In the genomic region with DNA sequence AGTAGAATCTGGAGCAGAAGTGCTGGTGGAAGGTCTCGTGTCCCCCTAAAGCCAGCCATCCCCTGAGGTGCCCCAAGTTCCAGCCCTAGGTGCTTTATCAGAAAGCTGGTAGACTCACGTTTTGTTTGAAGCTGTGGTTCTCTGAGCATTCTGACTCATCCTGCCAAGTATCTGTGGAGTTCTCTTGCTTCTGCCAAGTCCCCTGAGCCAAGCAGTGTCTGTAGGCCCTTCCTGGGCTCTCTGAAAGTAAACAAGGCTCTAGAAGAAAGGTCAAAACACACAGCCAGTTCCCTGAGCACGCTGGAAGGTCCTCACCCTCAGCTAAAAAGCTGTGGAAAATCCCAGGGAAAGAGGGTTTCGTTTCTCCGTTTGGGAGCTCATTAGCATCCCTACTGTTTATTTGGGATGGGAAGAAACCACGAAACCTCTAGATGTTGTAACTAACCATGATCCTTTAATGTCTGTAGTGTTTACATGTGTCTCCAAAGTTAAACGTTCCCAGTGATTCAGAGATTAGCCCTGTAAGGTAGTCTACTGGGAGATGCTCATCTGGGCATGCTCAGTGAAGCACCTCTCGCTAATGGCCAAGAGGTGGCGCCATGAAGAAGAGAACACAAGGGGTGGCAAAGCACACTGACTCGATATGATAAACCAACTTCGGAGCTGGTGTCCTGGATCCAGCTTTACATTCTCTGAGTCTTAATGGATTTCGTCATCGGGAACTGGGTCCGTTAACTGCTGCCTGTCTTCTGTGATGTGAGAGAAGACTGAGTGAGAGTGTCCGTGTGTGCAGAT, we compare ENCODE assay signal across 9 mouse cellular contexts. TPM values are rescaled to one million over a fixed set of nuclear protein-coding genes. Genes with fewer than 3 reads are reported as not detected.
DNase-seq lines count a peak whose midpoint lies in the region; ATAC-seq lines count a peak whose summit lies in the region.
"Had no signal": no experiment of that assay in that cellular context is flagged by ENCODE, and none has a peak within 500 bp of the region (broad histone marks: within the 10 kb centered on the region; RNA-seq: fewer than 3 reads in every experiment).

No protein-coding gene starts in this region.

- no peak overlapping the region for H3K4me2 ChIP-seq in heart, embryonic 12.5 days
- H3K4me2 ChIP-seq: neural tube, embryonic 13.5 days had no signal

- WGBS in heart, embryonic 12.5 days, result 63% methylated on average over 15 of the region's 15 CpGs
- 75% methylated on average over 15 of the region's 15 CpGs for WGBS in midbrain, embryonic 10.5 days

- H3K4me1 ChIP-seq in heart, embryonic 12.5 days (replicated peaks), result no peaks in the 10 kb centered on the region
- H3K4me1 ChIP-seq in midbrain, embryonic 10.5 days, result no peaks in the 10 kb centered on the region
- H3K4me1 ChIP-seq: neural tube, embryonic 13.5 days had no signal

- H3K27ac ChIP-seq in heart, embryonic 12.5 days (ENCODE audit: poor library complexity, severe bottlenecking), result no peak overlapping the region
- H3K27ac ChIP-seq in midbrain, embryonic 10.5 days (replicated peaks), result no peak overlapping the region
- H3K27ac ChIP-seq: macrophage; neural tube, embryonic 13.5 days had no signal

- no peak overlapping the region for H3K9ac ChIP-seq in heart, embryonic 12.5 days
- H3K9ac ChIP-seq: neural tube, embryonic 13.5 days had no signal

- intact Hi-C loops in heart, postnatal 10 days (cut with DNase I), result loop anchor here (1.0 kb wide), 1 partner anchor 54 kb away; no protein-coding TSS in a partner anchor

- no peaks in the 10 kb centered on the region for H3K27me3 ChIP-seq in heart, embryonic 12.5 days (replicated peaks)
- no peaks in the 10 kb centered on the region for H3K27me3 ChIP-seq in midbrain, embryonic 10.5 days (ENCODE audit: low read depth, poor library complexity, severe bottlenecking)
- H3K27me3 ChIP-seq: neural tube, embryonic 13.5 days had no signal

- no peak for ATAC-seq in heart, embryonic 12.5 days (ENCODE audit: insufficient number of reproducible peaks, low FRiP score)

- DNase-seq in heart, postnatal 10 days, result peak; percentile 33 to 53
- peak; percentile 21 for DNase-seq in right cerebral cortex, adult 18-20 months
- no peak for DNase-seq in right cerebral cortex, adult 2 months (ENCODE audit: low spot score in 2 of 2)
- peak; percentile 20 for DNase-seq in WW6 (ENCODE audit: low read depth, low spot score)
- DNase-seq in lung, postnatal 36 days, result peak; percentile 4
- DNase-seq in midbrain, embryonic 10.5 days (ENCODE audit: low spot score), result no peak

- H3K4me3 ChIP-seq in heart, embryonic 12.5 days, result no peak overlapping the region
- no peak overlapping the region for H3K4me3 ChIP-seq in midbrain, embryonic 10.5 days
- H3K4me3 ChIP-seq: neural tube, embryonic 13.5 days had no signal

- no peaks in the 10 kb centered on the region for H3K9me3 ChIP-seq in heart, embryonic 12.5 days (replicated peaks)
- H3K9me3 ChIP-seq in midbrain, embryonic 10.5 days (replicated peaks), result no peaks in the 10 kb centered on the region
- H3K9me3 ChIP-seq: neural tube, embryonic 13.5 days had no signal

- H3K36me3 ChIP-seq in heart, embryonic 12.5 days, result no peaks in the 10 kb centered on the region
- no peaks in the 10 kb centered on the region for H3K36me3 ChIP-seq in midbrain, embryonic 10.5 days
- H3K36me3 ChIP-seq: neural tube, embryonic 13.5 days had no signal

RNA-seq across cellular contexts. Expression of a gene that starts 13.4 kb away (rescaled TPM):
- not detected for total RNA-seq in heart, postnatal 10 days (2021)
- not detected in 2 replicates for polyA plus RNA-seq in heart, embryonic 12.5 days (2016; fragmentation: Nextera tagmentation; extraction: Ambion mirVana)
- polyA plus RNA-seq in midbrain, embryonic 10.5 days (2016; fragmentation: Nextera tagmentation; extraction: Ambion mirVana), result not detected in 2 replicates
- polyA plus RNA-seq: macrophage had no signal

RNA-seq across cellular contexts. Expression of a gene that starts 16.8 kb away (rescaled TPM):
- total RNA-seq in heart, postnatal 10 days (2021), result not detected
- polyA plus RNA-seq in heart, embryonic 12.5 days (2016; fragmentation: Nextera tagmentation; extraction: Ambion mirVana), result not detected in 2 replicates
- not detected in 2 replicates for polyA plus RNA-seq in midbrain, embryonic 10.5 days (2016; fragmentation: Nextera tagmentation; extraction: Ambion mirVana)
- polyA plus RNA-seq: macrophage; neural tube, embryonic 13.5 days had no signal

RNA-seq across cellular contexts. Expression of a gene that starts 40.4 kb away (rescaled TPM):
- 100 to 1,000 TPM; 216 to 229 TPM for total RNA-seq in heart, postnatal 10 days (2021)
- 1.1 and 1.3 TPM in 2 replicates for polyA plus RNA-seq in heart, embryonic 12.5 days (2016; fragmentation: Nextera tagmentation; extraction: Ambion mirVana)
- not detected in 2 replicates for polyA plus RNA-seq in midbrain, embryonic 10.5 days (2016; fragmentation: Nextera tagmentation; extraction: Ambion mirVana)
- polyA plus RNA-seq: macrophage; neural tube, embryonic 13.5 days had no signal

Comparison
In these comparisons a context has a peak if more than half of its experiments do, and no peak if none do; other contexts are left out.
1. DNase-seq: peak in heart, postnatal 10 days (2 of 2), right cerebral cortex, adult 18-20 months (single experiment), WW6 (single experiment) and lung, postnatal 36 days (single experiment); none in right cerebral cortex, adult 2 months (0 of 2) and midbrain, embryonic 10.5 days (single experiment).